8 mouse cellular contexts compared by ENCODE assay signal in genomic region chr2:150525703-150526207, GRCm38 (mm10). TPM values are rescaled to one million over a fixed set of nuclear protein-coding genes. Genes with fewer than 3 reads are reported as not detected.
DNase-seq lines count a peak whose midpoint lies in the region; ATAC-seq and TF ChIP-seq lines count a peak whose summit lies in the region.

No protein-coding gene starts in this region.

- H3K9me3 ChIP-seq in embryonic facial prominence, embryonic 14.5 days (ENCODE audit: control insufficient read depth, low read length) = no peaks in the 10 kb centered on the region
- H3K9me3 ChIP-seq in limb, embryonic 14.5 days (ENCODE audit: control insufficient read depth, low read length) = no peaks in the 10 kb centered on the region
- no peaks in the 10 kb centered on the region for H3K9me3 ChIP-seq in stomach, embryonic 14.5 days (ENCODE audit: control insufficient read depth, low read depth, low read length)

- peak overlapping the region; percentile 32 for H3K4me3 ChIP-seq in embryonic facial prominence, embryonic 14.5 days (ENCODE audit: low read depth, low read length)
- H3K4me3 ChIP-seq in limb, embryonic 14.5 days (replicated peaks; ENCODE audit: low read length) = peak overlapping the region; percentile 34
- peak overlapping the region; percentile 34 for H3K4me3 ChIP-seq in stomach, embryonic 14.5 days (ENCODE audit: low read depth, low read length)

- no peaks in the 10 kb centered on the region for H3K4me1 ChIP-seq in embryonic facial prominence, embryonic 14.5 days (ENCODE audit: control insufficient read depth, insufficient read depth, low read length)
- no peaks in the 10 kb centered on the region for H3K4me1 ChIP-seq in limb, embryonic 14.5 days (ENCODE audit: control insufficient read depth, insufficient read depth, low read length)
- no peaks in the 10 kb centered on the region for H3K4me1 ChIP-seq in stomach, embryonic 14.5 days (ENCODE audit: control insufficient read depth, insufficient read depth, low read length)

- peaks cover 22% of the 10 kb centered on the region for H3K27me3 ChIP-seq in embryonic facial prominence, embryonic 14.5 days (replicated peaks; ENCODE audit: control insufficient read depth, insufficient read depth, low read length)
- peaks cover 14% of the 10 kb centered on the region for H3K27me3 ChIP-seq in limb, embryonic 14.5 days (ENCODE audit: control insufficient read depth, insufficient read depth, low read length)
- 0 out of 2 replicates have a peak, but pooled peaks cover 2% of the 10 kb centered on the region for H3K27me3 ChIP-seq in stomach, embryonic 14.5 days (ENCODE audit: control insufficient read depth, insufficient read depth, low read length)

- no peak overlapping the region for H3K9ac ChIP-seq in embryonic facial prominence, embryonic 14.5 days (ENCODE audit: low read depth, low read length)
- peak overlapping the region; percentile 25; the same call in 1 of the 2 replicates for H3K9ac ChIP-seq in limb, embryonic 14.5 days (ENCODE audit: low read depth, low read length, severe bottlenecking)
- H3K9ac ChIP-seq in stomach, embryonic 14.5 days (replicated peaks; ENCODE audit: low read depth, low read length) = peak overlapping the region; percentile 38; the same call in 1 of the 2 replicates

- TF ChIP-seq POLR2A in limb, embryonic 14.5 days (IDR thresholded peaks at IDR 0.05; ENCODE audit: borderline replicate concordance, extremely low read depth, insufficient read depth, insufficient read length) = no peak

- H3K36me3 ChIP-seq in embryonic facial prominence, embryonic 14.5 days (ENCODE audit: control insufficient read depth, insufficient read depth, low read length) = no peaks in the 10 kb centered on the region
- no peaks in the 10 kb centered on the region for H3K36me3 ChIP-seq in limb, embryonic 14.5 days (ENCODE audit: control insufficient read depth, insufficient read depth, low read length)
- no peaks in the 10 kb centered on the region for H3K36me3 ChIP-seq in stomach, embryonic 14.5 days (ENCODE audit: control insufficient read depth, insufficient read depth, low read length)

- WGBS in embryonic facial prominence, embryonic 14.5 days = 3% methylated on average over 40 of the region's 42 CpGs
- 4% methylated on average over 42 of the region's 42 CpGs for WGBS in limb, embryonic 14.5 days
- WGBS in stomach, embryonic 14.5 days = 2% methylated on average over 42 of the region's 42 CpGs

- no peak overlapping the region for H3K27ac ChIP-seq in embryonic facial prominence, embryonic 14.5 days (replicated peaks; ENCODE audit: low read depth, low read length)
- H3K27ac ChIP-seq in limb, embryonic 14.5 days (replicated peaks; ENCODE audit: low read depth, low read length) = no peak overlapping the region
- no peak overlapping the region for H3K27ac ChIP-seq in stomach, embryonic 14.5 days (ENCODE audit: low read length)

- no peak for ATAC-seq in embryonic facial prominence, embryonic 14.5 days (ENCODE audit: low read depth)
- no peak for ATAC-seq in limb, embryonic 14.5 days (ENCODE audit: low FRiP score, low read depth)
- peak; percentile 49; the same call in 1 of the 2 replicates for ATAC-seq in stomach, embryonic 14.5 days (ENCODE audit: insufficient number of reproducible peaks, insufficient read depth, low FRiP score, low read depth)

- peak; percentile 4 to 19 for DNase-seq in kidney, postnatal 4 days
- DNase-seq in kidney, postnatal 14 days = no peak
- DNase-seq in embryonic facial prominence, embryonic 14.5 days (ENCODE audit: low spot score) = no peak
- DNase-seq in limb, embryonic 14.5 days (ENCODE audit: low spot score) = no peak
- no peak for DNase-seq in urinary bladder, postnatal 14 days (ENCODE audit: low spot score)
- no peak for DNase-seq in layer of hippocampus, adult 9-10 months (ENCODE audit: low spot score)
- no peak for DNase-seq in gastrocnemius, adult 8-10 months (ENCODE audit: low spot score in 2 of 2)

- H3K4me2 ChIP-seq in embryonic facial prominence, embryonic 14.5 days (ENCODE audit: low read depth, low read length) = peak overlapping the region; percentile 56
- peak overlapping the region; percentile 51 for H3K4me2 ChIP-seq in limb, embryonic 14.5 days (replicated peaks; ENCODE audit: low read depth, low read length, severe bottlenecking)
- H3K4me2 ChIP-seq in stomach, embryonic 14.5 days (replicated peaks; ENCODE audit: low read depth, low read length) = peak overlapping the region; percentile 73

RNA-seq across cellular contexts. Expression of gene Zfp345, which starts 40.9 kb away (rescaled TPM):
- polyA plus RNA-seq in embryonic facial prominence, embryonic 14.5 days (2014; fragmentation: Nextera tagmentation; extraction: Ambion mirVana) = 0.10 TPM in 1 of 2 replicates, not detected in the other
- 0.05 and 0.06 TPM in 2 replicates for polyA plus RNA-seq in limb, embryonic 14.5 days (2012; rRNA removed)
- not detected in 2 replicates for polyA plus RNA-seq in limb, embryonic 14.5 days (2014; fragmentation: Nextera tagmentation; extraction: Ambion mirVana)
- 0.25 TPM in 1 of 2 replicates, not detected in the other for polyA plus RNA-seq in stomach, embryonic 14.5 days (2014; fragmentation: Nextera tagmentation; extraction: Ambion mirVana)
- total RNA-seq in gastrocnemius, adult 8-10 months (2022) = not detected

RNA-seq across cellular contexts. Expression of gene Cst7, which starts 44.5 kb away (rescaled TPM):
- polyA plus RNA-seq in embryonic facial prominence, embryonic 14.5 days (2014; fragmentation: Nextera tagmentation; extraction: Ambion mirVana) = 1.5 and 2.6 TPM in 2 replicates
- 1.6 and 1.9 TPM in 2 replicates for polyA plus RNA-seq in limb, embryonic 14.5 days (2012; rRNA removed)
- polyA plus RNA-seq in limb, embryonic 14.5 days (2014; fragmentation: Nextera tagmentation; extraction: Ambion mirVana) = 2.4 and 3.8 TPM in 2 replicates
- polyA plus RNA-seq in stomach, embryonic 14.5 days (2014; fragmentation: Nextera tagmentation; extraction: Ambion mirVana) = 0.26 and 0.53 TPM in 2 replicates
- total RNA-seq in gastrocnemius, adult 8-10 months (2022) = under 1 TPM in 1 of 4 experiments, not detected in 3; 0.40 TPM

Comparison
In these comparisons a context has a peak if more than half of its experiments do, and no peak if none do; other contexts are left out.
1. DNase-seq: peak in kidney, postnatal 4 days (2 of 2); none in kidney, postnatal 14 days (single experiment), embryonic facial prominence, embryonic 14.5 days (single experiment), limb, embryonic 14.5 days (single experiment), urinary bladder, postnatal 14 days (single experiment), layer of hippocampus, adult 9-10 months (single experiment) and gastrocnemius, adult 8-10 months (0 of 2).
2. Peak in every context shown above with its lines, with median percentiles within 50 percentile points of each other: H3K4me2 ChIP-seq and H3K4me3 ChIP-seq.